23 mouse cellular contexts compared by ENCODE assay signal in the genomic region with DNA sequence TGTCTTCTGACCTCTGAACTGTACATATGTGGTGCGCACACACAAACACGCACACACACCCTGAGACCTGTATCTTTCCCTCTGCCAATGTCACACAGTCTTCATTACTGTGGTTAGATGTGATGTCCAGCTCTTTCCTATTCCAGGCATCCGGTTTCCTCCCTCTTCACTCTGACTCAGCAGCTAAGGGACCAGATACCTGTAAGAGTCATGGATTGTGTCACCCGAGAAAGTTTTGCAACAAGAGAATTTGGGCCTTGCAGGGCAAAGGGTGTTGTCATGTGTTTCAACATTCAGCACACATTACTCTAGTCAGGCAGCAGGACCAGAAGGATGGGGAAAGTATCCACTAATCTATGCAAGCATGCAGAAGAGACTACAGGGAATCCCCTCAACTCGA.
A peak's percentile ranks its signal among the peaks of the same experiment; 100 is the strongest.
DNase-seq lines count a peak whose midpoint lies in the region; ATAC-seq lines count a peak whose summit lies in the region.
"Had no signal": no experiment of that assay in that cellular context is flagged by ENCODE, and none has a peak within 500 bp of the region (broad histone marks: within the 10 kb centered on the region; RNA-seq: fewer than 3 reads in every experiment).

No protein-coding gene starts in this region.

- no peaks in the 10 kb centered on the region for H3K36me3 ChIP-seq in embryonic facial prominence, embryonic 10.5 days (replicated peaks)
- H3K36me3 ChIP-seq in kidney, embryonic 16.5 days (ENCODE audit: insufficient read depth, low read length): no peaks in the 10 kb centered on the region
- H3K36me3 ChIP-seq: embryonic facial prominence, embryonic 15.5 days; hindbrain, embryonic 15.5 days; neural tube, embryonic 13.5 days had no signal

- DNase-seq in 3134 (ENCODE audit: extremely low read depth, insufficient read length, low spot score): peak; percentile 67
- DNase-seq in 3T3-L1 (ENCODE audit: low read depth, low spot score): peak; percentile 74
- DNase-seq in embryonic facial prominence, embryonic 10.5 days (ENCODE audit: low spot score): no peak
- DNase-seq in lung, adult 18-20 months: no peak
- no peak for DNase-seq in kidney, postnatal 10 days
- DNase-seq: adrenal gland, postnatal 25 days; cerebellum, adult 9-10 months; forebrain, postnatal 0 days; gastrocnemius, postnatal 25 days; kidney, adult 2 months; kidney, postnatal 25 days; lung, postnatal 14 days; midbrain, embryonic 14.5 days; thymus, adult 18-20 months; thymus, postnatal 4 days had no signal

- H3K4me3 ChIP-seq in embryonic facial prominence, embryonic 10.5 days: no peak overlapping the region
- H3K4me3 ChIP-seq in kidney, embryonic 16.5 days (ENCODE audit: low read length): no peak overlapping the region
- H3K4me3 ChIP-seq: embryonic facial prominence, embryonic 15.5 days; hindbrain, embryonic 15.5 days; layer of hippocampus, adult 2 months; neural tube, embryonic 13.5 days had no signal

- H3K9ac ChIP-seq in kidney, embryonic 16.5 days (replicated peaks; ENCODE audit: low read length): no peak overlapping the region
- H3K9ac ChIP-seq: embryonic facial prominence, embryonic 15.5 days; forebrain, postnatal 0 days; hindbrain, embryonic 15.5 days; liver, embryonic 14.5 days; neural tube, embryonic 13.5 days had no signal

- no peaks in the 10 kb centered on the region for H3K27me3 ChIP-seq in embryonic facial prominence, embryonic 10.5 days (replicated peaks; ENCODE audit: low read depth, poor library complexity, severe bottlenecking)
- no peaks in the 10 kb centered on the region for H3K27me3 ChIP-seq in kidney, embryonic 16.5 days (ENCODE audit: insufficient read depth, low read length)
- H3K27me3 ChIP-seq: embryonic facial prominence, embryonic 15.5 days; hindbrain, embryonic 15.5 days; neural tube, embryonic 13.5 days had no signal

- 0 out of 2 replicates have a peak overlapping the region, but pooled peaks have one; percentile 26 for H3K27ac ChIP-seq in embryonic facial prominence, embryonic 10.5 days (replicated peaks)
- H3K27ac ChIP-seq in kidney, embryonic 16.5 days (ENCODE audit: low read length): no peak overlapping the region
- H3K27ac ChIP-seq: hindbrain, embryonic 15.5 days; layer of hippocampus, adult 2 months; liver, embryonic 14.5 days; neural tube, embryonic 13.5 days had no signal

- H3K9me3 ChIP-seq in embryonic facial prominence, embryonic 10.5 days: no peaks in the 10 kb centered on the region
- H3K9me3 ChIP-seq in kidney, embryonic 16.5 days (ENCODE audit: low read length): no peaks in the 10 kb centered on the region
- H3K9me3 ChIP-seq: embryonic facial prominence, embryonic 15.5 days; hindbrain, embryonic 15.5 days; neural tube, embryonic 13.5 days had no signal

- no peak overlapping the region for H3K4me2 ChIP-seq in kidney, embryonic 16.5 days (replicated peaks; ENCODE audit: low read depth, low read length)
- H3K4me2 ChIP-seq: embryonic facial prominence, embryonic 15.5 days; heart, embryonic 11.5 days; hindbrain, embryonic 15.5 days; neural tube, embryonic 13.5 days had no signal

- 82% methylated on average over 5 of the region's 5 CpGs for WGBS in embryonic facial prominence, embryonic 10.5 days
- 88% methylated on average over 5 of the region's 5 CpGs for WGBS in kidney, embryonic 16.5 days

- ATAC-seq in megakaryocyte progenitor cell, adult 5-6 weeks (replicated peaks; ENCODE audit: poor library complexity): peak; percentile 82
- no peak for ATAC-seq in kidney, embryonic 16.5 days (ENCODE audit: low FRiP score, low TSS enrichment)
- ATAC-seq: forebrain, postnatal 0 days had no signal

- peaks cover 32% of the 10 kb centered on the region for H3K4me1 ChIP-seq in embryonic facial prominence, embryonic 10.5 days
- H3K4me1 ChIP-seq in kidney, embryonic 16.5 days (ENCODE audit: insufficient read depth, low read length): peaks cover 18% of the 10 kb centered on the region
- H3K4me1 ChIP-seq: embryonic facial prominence, embryonic 15.5 days; hindbrain, embryonic 15.5 days; neural tube, embryonic 13.5 days had no signal

Comparison
In these comparisons a context has a peak if more than half of its experiments do, and no peak if none do; other contexts are left out.
1. DNase-seq: peak in 3134 (single experiment) and 3T3-L1 (single experiment); none in embryonic facial prominence, embryonic 10.5 days (single experiment), lung, adult 18-20 months (0 of 2) and kidney, postnatal 10 days (single experiment).